Mouse (Mus musculus): ENCODE measurements around the gene Rgs17.

Gene Rgs17

GRCm38 (mm10) chr10:5922294-5922828 lies at the start of gene Rgs17:
Rgs17 (minus strand) TSS chr10:5922400.
- peak; percentile 80 for DNase-seq (ENCODE audit: low read depth, low spot score)

- no peak for DNase-seq (ENCODE audit: low read depth, low spot score)
These were observed 45.5 kb upstream of the Rgs17 start for GRCm38 (mm10) chr10:5967655-5968054.

DNA sequence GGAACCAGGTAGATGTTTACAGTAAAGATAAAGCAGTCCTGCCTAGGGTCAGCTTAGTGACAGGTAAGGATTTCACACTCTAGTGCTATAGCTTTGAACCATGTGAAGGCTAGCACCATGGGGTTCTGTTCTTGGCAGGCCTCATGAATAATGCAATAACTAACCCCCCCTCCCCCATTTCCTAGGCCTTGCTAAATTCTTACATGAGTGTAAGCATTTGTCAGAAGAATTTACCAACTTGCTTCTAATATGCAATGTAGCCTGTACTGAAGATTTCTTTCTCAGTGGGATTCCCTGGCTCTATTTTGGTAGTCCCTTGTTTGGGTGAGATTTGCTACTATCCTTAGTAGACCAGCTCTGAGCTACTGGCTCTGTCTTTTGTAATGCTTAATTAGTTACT lies 31.6 kb upstream of the Rgs17 start:
- peak; percentile 22 for DNase-seq (ENCODE audit: low read depth, low spot score)

- DNase-seq (ENCODE audit: low read depth, low spot score): no peak
These were observed 2.1 kb upstream of the Rgs17 start for GRCm38 (mm10) chr10:5924261-5924660.

- DNase-seq (ENCODE audit: low read depth, low spot score): peak; percentile 54
These were observed 896 bp upstream of the Rgs17 start for GRCm38 (mm10) chr10:5923096-5923495.

- DNase-seq (ENCODE audit: low read depth, low spot score): no peak
These were observed 429 bp downstream of the Rgs17 start for GRCm38 (mm10) chr10:5921771-5922170.

DNA sequence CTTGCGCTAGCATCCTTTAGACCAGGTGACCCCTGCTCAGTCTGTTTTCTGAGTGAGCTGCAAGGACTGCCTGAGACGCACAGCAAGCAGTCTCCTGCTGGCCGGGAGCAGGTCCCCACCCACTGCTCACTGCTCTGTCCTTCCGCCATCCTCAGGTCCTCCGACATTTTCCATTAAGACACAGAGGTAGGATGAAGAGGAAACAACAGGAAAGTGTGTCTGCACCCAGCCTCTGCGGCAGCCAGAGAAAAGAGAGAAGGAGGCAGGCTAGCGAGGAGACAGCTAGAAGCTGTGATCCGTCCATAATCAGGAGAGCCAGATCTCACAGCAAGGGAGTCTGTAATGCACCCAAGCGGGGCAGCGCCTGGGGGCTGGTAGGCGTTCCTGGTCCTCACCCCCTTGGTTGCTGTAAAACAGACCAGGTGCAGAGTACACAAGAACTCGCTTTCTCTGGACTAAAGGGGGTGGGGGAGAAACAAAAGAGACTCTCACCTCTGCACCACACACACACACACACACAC lies 1.1 kb downstream of the Rgs17 start:
- peak; percentile 17 for DNase-seq (ENCODE audit: low read depth, low spot score)

- DNase-seq (ENCODE audit: low read depth, low spot score): peak; percentile 39
These were observed 17.8 kb downstream of the Rgs17 start for GRCm38 (mm10) chr10:5904399-5904798.

- no peak for DNase-seq (ENCODE audit: low read depth, low spot score)
These were observed 20.4 kb downstream of the Rgs17 start for GRCm38 (mm10) chr10:5901777-5902176.

GRCm38 (mm10) chr10:5900731-5901130 lies 21.5 kb downstream of the Rgs17 start:
- no peak for DNase-seq (ENCODE audit: low read depth, low spot score)

GRCm38 (mm10) chr10:5877106-5877505 lies 45.1 kb downstream of the Rgs17 start:
- DNase-seq (ENCODE audit: low read depth, low spot score): no peak

DNA sequence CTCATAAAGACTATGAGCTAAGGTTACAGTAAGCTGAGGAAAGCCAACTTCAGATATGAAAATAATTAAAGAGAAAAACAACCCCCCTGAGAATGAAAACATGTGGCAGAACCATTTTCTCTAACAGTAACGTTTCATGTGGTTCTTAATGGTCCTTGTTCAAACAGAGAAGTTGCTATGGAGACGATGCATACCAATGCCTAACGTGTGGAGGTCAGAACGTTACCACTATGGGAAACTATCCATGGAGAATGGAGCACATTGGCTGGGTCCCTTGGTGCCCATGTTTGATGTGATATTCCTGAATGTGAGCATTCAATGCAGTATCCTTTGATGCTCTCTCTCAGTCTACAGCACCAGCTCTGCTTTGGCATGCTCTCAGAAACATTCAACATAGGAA lies 51.1 kb downstream of the Rgs17 start:
- no peak for DNase-seq (ENCODE audit: low read depth, low spot score)

- DNase-seq (ENCODE audit: low read depth, low spot score): no peak
These were observed 54.1 kb downstream of the Rgs17 start for GRCm38 (mm10) chr10:5867981-5868552.

DNA sequence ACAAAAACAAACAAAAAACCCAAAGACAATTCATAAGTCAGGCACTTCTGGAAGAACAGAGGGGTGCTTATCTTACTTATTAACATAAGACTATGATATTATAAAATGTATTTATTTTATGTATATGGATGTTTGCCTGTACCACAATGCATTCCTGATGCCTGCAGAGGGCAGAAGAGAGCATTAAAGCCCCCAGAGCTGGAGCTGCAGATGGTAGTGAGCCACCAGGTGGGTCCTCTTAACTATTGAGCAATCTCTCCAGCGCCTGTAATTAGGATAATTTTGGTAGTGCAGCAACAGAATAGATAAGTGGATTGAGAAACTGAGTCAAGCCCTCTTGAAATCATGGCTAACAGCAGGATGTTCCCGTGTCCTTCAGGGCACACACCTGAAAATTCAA lies 56.2 kb downstream of the Rgs17 start:
- peak; percentile 37 for DNase-seq (ENCODE audit: low read depth, low spot score)

DNA sequence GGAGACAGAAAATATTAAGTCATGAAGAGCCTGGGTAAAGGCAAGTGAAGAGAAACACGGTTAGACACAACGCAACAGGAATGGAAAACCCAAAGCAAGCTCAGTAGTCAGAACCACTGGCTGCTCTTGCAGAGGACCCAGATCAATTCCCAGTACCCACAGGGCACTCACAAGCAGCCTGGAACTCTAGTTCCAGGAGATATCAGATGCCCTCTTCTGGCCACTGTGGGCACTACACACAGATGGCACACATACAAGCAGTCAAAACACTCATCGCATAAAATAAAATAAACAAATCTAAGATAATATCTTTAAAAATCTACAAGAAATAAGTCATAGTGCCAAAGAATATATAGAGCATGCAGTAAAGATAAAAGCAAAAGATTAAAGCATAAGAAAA lies 59.5 kb downstream of the Rgs17 start:
- DNase-seq (ENCODE audit: low read depth, low spot score): peak; percentile 33

DNA sequence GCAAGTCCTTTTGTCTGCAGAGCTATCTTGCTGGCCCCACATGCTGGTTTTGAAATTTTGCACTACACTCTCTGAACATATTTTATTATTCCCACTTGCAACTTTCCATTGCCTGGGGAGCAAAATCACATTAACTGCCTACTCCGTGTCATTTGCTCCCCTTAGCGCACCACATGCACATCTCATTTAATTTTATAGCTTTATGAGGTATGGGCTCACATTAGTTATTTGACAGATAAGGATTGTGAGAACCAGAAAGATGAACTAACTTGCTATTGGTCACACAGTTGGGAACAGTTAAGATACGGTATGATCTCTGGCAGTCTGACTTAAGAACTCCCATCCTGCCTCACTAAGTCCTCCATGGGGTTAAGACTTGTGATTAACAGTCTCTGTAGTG lies 61.4 kb downstream of the Rgs17 start:
- no peak for DNase-seq (ENCODE audit: low read depth, low spot score)

DNA sequence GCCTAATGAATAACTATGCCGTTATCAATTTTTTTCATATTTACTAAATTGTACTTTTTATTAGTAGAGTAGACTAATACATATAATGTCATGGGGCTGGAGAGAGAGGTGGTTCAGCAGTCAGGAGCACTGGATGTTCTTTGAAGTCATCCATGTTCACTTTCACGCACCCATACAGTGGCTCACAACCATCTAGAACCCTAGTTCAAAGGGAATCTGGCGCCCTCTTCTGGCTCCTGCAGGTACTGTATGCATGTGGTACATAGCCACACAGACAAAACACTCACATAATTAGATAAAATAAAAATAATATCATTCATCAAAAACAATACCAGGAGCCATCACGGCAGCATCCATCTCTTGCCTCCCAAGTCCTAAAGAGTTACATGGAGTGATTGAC lies 62.5 kb downstream of the Rgs17 start:
- DNase-seq (ENCODE audit: low read depth, low spot score): peak; percentile 47

- DNase-seq (ENCODE audit: low read depth, low spot score): peak; percentile 63
These were observed 64.1 kb downstream of the Rgs17 start for GRCm38 (mm10) chr10:5857996-5858549.

DNA sequence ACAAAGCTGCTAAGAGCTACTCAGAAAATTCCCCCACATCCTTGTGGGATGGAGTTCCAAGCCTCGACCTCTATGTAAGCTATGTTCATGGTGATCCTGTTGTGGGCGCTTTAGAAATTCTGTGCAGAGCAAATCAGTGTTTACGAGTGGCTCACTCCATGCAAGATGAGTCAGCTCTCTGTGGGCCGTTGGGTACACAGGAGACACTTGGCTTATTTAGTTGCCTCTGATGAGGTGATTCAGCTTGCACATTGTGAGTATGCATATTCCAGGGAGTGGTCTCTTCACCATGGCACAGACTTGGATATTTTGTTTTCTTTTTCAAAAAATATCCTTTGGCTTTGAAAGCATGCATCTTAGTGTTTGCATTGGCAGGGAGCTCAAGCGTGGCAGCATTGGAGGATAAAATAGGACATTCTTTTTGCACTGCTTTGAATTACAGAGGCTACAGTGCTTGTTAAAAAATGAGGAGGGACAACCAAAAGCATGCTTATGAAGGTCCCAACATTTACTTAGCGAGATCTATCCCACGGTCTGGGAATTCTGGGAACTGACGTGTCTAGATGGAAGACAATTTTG lies 68.8 kb downstream of the Rgs17 start:
- no peak for DNase-seq (ENCODE audit: low read depth, low spot score)

DNA sequence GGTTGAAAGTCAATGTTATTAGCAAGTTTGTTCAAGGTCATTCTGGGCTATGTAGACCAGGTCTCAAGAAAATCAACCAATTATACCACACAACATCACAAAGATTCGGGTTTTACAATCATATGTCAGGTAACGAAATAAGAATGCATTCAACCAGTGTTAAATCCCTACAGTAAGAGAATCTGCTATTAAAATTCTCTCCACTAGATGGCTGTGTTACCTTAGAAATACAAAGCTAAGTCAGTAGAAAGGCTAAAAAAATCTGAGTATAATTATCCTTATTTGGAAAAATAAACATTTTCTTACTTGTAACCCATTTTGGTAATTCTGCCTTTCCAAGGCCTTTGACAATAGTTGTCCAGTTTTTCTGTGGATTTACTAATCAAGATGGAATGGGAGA lies 75.3 kb downstream of the Rgs17 start:
- DNase-seq (ENCODE audit: low read depth, low spot score): no peak

DNA sequence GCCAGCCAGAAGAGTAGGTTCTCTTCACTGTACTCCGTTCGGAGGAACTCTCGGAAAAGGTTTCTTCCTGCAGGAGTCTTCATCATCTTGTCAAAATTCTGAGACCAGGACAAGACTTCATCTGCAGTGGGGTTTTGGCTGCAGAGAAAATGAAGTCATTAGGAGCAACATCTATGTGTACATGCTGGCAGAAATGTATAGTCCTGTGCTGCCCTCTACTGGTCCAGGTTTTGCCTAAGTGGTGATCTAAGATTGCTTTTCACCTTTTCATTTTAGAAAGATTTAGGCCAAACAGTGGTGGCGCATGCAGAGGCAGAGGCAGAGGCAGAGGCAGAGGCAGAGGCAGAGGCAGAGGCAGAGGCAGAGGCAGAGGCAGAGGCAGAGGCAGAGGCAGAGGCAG lies 80.8 kb downstream of the Rgs17 start:
- peak; percentile 79 for DNase-seq (ENCODE audit: low read depth, low spot score)

DNA sequence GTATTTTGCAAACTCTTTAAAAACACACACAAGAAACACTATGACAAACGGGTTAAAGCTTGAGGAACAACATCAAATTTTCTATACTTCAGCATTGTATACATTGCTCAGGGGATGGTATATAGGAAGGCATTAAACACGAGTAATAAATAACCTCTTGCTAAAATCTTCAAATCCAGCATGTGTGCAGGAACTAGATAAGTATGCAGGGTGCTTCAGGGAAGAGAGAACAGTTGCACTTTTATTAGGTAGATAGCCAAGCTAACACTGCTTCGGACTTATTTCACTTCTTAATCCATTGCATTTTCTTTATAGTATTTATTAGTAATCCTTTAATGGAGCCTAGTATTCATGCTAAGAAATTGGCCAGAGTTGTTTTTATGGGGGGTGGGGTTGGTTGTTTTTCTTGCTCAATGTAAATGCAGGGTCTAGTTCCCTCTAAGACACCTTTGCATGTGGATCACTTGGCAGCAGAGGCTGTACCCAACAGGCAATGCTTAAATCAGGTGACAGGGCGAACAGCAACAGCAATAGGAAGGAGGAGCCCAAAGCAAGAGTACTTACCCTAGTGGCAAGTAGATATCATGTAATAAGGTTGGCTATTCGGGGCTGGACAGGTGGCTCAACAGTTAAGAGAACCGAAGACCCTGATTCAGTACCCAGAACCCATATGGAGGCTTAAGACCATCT lies 95.7 kb downstream of the Rgs17 start:
- no peak for DNase-seq (ENCODE audit: low read depth, low spot score)

Data from ES-CJ7 (cell line).